Mouse (Mus musculus) layer of hippocampus, postnatal 25 days (tissue): ENCODE measurements around the gene Ubl7. TPM values are rescaled to one million over a fixed set of nuclear protein-coding genes. Genes with fewer than 3 reads are reported as not detected.

ENCODE experiments used
- DNase-seq, 2 experiments: peaks; one replicate each; pipeline ENCODE4 v3.0.0; 2022; ENCODE audit warnings: mixed read lengths in 2 of 2, low spot score in 1 of 2; ENCODE audit errors: extremely low spot score in 1 of 2
- total RNA-seq, 2 experiments: library from RNA; stranded (reverse); gene quantifications; 2 replicates each; pipeline ENCODE4 v1.2.3; 2021

Ubl7 gene
- total RNA-seq, 2 experiments from 2014 or later, result 100 to 101 TPM

DNA sequence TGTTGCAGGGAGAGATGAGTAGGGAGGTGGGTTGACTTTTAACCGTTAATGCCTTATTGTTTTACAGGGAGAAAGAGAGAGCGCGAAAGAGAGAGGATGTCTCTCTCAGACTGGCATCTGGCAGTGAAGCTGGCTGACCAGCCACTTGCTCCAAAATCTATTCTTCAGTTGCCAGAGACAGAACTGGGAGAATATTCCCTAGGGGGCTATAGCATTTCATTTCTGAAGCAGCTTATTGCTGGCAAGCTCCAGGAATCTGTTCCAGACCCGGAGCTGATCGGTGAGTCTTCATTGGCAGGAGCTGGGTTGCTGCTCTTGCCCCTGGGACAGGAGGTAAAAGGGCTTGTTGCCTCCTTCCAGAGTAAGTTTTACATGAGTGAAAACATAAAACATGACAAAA is 1.8 kb downstream of the Ubl7 start:
- no peak for DNase-seq

DNA sequence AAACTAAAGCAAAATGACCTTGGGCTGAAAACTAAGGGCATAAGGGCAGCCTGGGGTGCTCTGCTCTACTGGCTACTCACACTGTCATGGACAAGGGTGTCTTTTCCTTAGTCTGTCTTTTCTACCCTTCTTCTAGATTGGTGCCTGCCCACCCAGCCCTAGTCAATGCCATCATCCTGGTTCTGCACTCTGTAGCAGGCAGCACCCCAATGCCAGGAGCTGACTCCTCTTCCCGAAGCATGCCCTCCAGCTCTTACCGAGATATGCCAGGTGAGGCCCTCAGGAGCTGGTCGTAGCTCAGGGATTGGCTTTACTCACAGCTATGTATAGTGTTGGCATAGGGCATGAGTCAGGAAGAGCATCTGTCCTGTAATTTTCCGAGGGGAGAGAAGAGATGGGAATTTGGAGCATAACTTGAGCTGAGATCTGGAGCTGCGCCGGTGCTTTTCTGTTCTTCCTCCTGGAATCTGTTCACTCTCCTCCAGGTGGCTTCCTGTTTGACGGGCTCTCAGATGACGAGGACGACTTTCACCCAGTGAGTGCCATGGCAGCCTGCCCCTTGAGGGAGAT is 10.8 kb downstream of the Ubl7 start:
- DNase-seq, result no peak

DNA sequence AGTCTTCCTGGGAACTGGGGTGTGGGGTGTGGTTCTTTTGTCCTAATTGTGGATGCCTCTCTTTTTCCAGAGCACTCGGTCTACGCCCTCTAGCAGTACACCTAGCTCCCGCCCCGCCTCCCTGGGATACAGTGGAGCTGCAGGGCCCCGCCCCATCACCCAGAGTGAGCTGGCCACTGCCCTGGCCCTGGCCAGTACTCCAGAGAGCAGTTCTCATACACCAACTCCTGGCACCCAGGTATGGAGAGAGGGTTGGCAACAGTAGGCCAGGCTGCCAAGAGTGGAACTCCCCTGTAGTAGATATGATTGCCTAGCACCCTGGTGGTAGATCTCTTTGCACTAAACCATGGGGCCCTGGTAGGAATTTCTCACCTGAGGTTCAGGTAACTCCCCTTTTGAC is 11.6 kb downstream of the Ubl7 start:
- no peak for DNase-seq

GRCm38 (mm10) chr9:57923046-57923445 is 12.3 kb downstream of the Ubl7 start:
- DNase-seq, result no peak

- no peak for DNase-seq
Observed at GRCm38 (mm10) chr9:57931166-57931767, 20.5 kb downstream of the Ubl7 start.

DNA sequence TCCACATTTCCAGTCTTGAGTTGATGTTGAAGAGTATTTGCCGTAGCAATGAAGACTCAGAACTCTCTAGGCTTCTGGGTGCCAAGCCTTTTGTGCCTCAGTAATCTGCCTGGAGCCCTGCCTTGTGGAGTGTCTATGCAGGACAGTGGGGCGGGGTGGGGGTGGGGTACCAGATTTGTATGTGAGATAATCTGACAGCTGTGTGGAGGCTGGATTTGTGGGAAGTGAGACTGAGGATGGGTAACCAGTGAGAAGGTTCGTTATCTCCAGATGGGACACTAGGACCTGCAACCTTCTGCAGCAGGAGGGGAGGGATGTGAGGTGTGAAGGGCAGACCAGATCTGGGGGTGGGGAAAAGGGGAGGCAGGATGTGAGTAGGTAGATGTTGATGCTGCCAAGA is 21.5 kb downstream of the Ubl7 start:
- DNase-seq, result no peak

DNA sequence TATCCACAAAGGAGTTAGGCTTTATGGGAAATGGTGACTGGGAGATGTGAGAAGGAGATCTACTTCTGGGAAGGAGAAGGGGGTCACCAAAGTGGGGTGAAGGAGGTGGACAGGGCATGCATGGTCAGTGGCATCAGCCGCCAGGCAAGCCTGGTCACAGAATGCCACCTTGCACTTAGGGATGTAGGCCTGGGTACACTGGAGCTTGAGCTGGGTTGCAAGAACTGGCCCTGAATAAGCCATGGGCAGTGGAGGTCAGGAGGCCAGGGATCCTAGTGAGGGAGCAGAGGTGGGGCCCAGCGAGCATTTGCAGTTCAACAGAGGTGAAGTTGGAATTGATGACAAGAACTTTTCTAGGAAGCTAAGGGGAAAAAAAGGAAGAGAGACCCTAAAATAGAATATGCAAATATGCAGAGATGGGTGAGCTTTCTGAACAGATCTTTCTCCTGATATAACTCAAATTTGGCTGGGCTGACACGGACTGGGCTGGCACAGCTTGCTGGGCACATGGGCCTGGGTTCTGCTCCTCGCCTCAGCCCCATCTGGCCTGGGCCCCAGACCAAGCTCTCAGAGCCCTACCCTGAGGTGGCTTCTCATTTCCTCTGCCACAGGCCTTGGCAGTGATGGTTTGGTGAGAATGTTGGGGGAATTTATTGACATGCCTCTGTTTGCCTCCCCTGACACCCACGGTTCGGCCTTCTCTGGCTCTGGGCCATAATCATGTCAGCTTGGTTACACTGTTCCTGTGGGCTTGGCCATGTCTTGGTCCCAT is 22.2 kb downstream of the Ubl7 start:
- DNase-seq, result peak in 1 of 2 experiments; percentile 46

- peak; percentile 76 to 98 for DNase-seq
Observed at GRCm38 (mm10) chr9:57935683-57936437, 25.1 kb downstream of the Ubl7 start.

DNA sequence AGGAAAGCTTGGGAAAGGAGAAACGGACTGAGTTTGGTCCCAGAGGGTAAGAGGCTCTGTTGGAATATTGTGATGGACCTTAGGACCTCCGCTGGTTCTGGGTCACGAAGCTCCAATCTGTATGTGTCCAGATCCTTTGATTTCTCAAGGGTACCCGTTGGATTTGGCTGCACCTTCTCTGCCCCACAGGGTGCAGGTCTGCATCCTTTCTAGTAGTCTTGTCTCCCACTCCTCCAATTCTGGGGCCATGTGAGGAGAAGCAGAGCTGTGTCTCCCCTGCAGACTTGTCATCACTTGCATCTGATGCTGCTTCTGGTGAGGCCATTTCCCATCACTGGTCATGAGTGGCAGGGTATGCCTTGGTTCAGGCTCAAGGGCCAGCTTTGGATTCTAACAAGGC is 26.4 kb downstream of the Ubl7 start:
- DNase-seq, result no peak

DNA sequence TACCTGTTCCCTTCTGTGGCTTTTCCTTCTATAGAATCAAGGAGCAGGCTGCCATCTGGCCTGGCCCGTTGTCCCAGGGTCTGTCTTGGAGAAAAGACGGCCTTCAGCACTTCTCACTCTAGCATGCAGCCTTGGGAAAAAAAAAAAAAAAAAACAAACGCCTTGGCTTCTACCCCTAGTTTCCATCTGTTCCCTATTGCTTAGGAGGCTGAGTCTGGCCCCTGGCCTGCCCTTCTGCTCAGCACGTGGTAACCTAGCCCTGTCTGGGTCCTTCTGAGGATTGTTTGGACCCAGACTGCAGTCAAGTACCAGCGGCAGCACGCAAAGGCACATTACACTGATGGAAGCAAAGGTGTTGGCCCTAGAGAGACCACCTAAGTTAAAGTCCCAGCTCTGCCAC is 26.9 kb downstream of the Ubl7 start:
- no peak for DNase-seq

DNA sequence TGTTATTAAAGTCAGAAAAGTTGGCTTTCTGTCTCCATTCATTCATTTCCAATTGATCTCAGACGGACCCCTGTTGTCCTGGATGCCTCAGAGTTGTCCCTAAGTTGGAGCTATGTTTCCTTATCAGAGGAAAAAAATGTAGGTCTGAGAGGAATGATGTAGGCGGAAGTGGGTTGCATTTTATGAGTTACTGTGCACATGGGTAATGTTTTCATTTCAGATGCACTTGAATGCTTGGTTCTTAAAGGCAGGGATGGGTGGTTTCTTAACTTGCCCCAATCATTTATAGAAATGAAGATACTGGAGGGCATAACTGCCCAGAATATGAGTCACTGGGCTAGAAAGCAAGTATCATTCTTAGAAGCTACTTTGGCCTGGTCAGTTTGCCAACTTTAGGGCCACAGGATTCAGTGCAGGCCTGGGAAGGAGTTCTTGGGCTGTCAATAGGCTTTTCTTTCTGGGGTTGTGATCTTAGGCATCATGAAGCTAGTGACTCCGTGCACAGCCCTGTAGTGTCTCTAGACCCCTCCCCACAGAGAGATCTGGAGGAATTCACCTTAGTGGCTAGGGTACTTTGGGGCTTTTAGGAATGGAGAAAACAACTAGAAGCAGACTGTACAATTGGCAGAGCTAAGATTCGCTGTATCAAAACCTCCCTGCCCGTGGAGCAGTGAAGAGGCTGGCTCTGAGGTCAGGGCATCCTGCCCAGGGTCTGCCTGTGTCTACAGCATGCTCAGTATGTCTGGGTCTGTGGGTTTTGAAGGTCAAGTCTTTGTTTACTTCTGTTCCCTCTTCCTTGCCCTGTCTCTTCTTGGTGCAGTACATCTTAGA is 27.7 kb downstream of the Ubl7 start:
- no peak for DNase-seq

- peak; percentile 69 to 80 for DNase-seq
Observed at GRCm38 (mm10) chr9:57939431-57940348, 28.9 kb downstream of the Ubl7 start, which contains the start of gene Sema7a. TSS of gene Sema7a (plus strand) at chr9:57940112.

- DNase-seq, result peak in 1 of 2 experiments; percentile 27
Observed at GRCm38 (mm10) chr9:57940349-57940794, 29.6 kb downstream of the Ubl7 start.

- no peak for DNase-seq
Observed at GRCm38 (mm10) chr9:57940861-57941638, 30.3 kb downstream of the Ubl7 start.

GRCm38 (mm10) chr9:57942039-57942438 is 31.3 kb downstream of the Ubl7 start:
- DNase-seq, result no peak

DNA sequence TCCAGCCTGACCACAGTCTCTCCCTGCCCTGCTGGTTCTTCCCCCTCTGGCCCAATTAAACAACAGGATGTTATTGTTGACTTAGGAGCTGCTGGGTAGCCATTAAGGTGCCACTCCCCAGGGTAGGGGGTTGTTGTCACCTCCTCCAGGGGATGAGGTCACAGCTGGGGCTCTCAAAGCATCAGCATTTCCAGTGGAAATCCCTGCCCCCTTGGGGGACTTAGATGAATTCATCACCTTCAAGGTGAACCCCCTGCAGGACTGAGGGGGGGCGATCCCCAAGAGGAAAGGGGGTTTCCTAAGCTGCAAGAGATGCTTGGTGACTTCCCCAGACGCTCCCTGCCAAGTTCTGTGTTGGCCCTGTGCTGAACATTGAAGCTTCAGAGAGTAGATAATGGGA is 32.3 kb downstream of the Ubl7 start:
- DNase-seq, result no peak

DNA sequence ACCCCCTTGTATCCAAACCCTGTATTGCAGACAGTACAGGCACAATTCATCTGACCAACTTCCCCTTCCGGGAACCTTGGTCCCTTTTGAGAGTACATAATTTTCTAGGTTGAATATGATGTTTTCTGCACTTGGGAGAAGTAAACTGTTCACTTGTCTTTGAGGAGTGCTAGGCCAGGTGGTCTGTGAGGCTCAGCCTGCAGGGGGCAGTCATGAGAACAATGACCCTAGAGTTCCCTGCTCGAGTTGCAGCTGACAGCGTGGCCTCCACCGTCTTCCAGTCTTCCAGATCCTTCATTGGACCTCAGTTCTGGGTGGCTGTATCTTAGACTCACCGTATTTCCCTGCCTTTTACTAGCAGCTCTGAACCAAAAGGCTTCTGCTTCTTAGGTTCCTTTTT is 33.8 kb downstream of the Ubl7 start:
- peak in 1 of 2 experiments; percentile 77 for DNase-seq
